Mouse (Mus musculus) limb, embryonic 14.5 days (tissue): ENCODE measurements around the gene Pin1. TPM values are rescaled to one million over a fixed set of nuclear protein-coding genes. Genes with fewer than 3 reads are reported as not detected.

Experiments
- ATAC-seq: fragments of 200-750 bp; cut with Nextera tagmentation; 2 replicates; pipeline ENCODE4 v1.8.0; 2017; ENCODE audit warnings: low read depth, moderate number of reproducible peaks, moderate TSS enrichment; ENCODE audit not compliant: low FRiP score
- DNase-seq: peaks from one replicate; pipeline ENCODE4 v3.0.0-alpha.2; 2015; ENCODE audit warnings: low spot score
- H3K27ac ChIP-seq: fragments of 300-500 bp; sonication (generic); replicated peaks from 2 replicates; pipeline ENCODE4 v1.5.1; 2014; ENCODE audit warnings: low read depth, mild to moderate bottlenecking, low read length, moderate library complexity, mixed read lengths
- H3K27me3 ChIP-seq: fragments of 300-500 bp; sonication (generic); 2 replicates; pipeline ENCODE4 v1.6.1; 2014; ENCODE audit warnings: low read length, mixed read lengths; ENCODE audit not compliant: control insufficient read depth, insufficient read depth
- H3K36me3 ChIP-seq: fragments of 300-500 bp; sonication (generic); 2 replicates; pipeline ENCODE4 v1.6.1; 2014; ENCODE audit warnings: mild to moderate bottlenecking, low read length, moderate library complexity, mixed read lengths; ENCODE audit not compliant: control insufficient read depth, insufficient read depth
- H3K4me1 ChIP-seq: fragments of 300-500 bp; sonication (generic); 2 replicates; pipeline ENCODE4 v1.6.1; 2014; ENCODE audit warnings: antibody characterized with exemption, low read length, mixed read lengths; ENCODE audit not compliant: control insufficient read depth, insufficient read depth
- H3K4me2 ChIP-seq: fragments of 300-500 bp; sonication (generic); replicated peaks from 2 replicates; pipeline ENCODE4 v1.6.1; 2014; ENCODE audit warnings: low read depth, mild to moderate bottlenecking, low read length, moderate library complexity; ENCODE audit not compliant: severe bottlenecking
- H3K4me3 ChIP-seq: fragments of 300-500 bp; sonication (generic); replicated peaks from 2 replicates; pipeline ENCODE4 v1.5.1; 2014; ENCODE audit warnings: low read length
- H3K9ac ChIP-seq: fragments of 300-500 bp; sonication (generic); 2 replicates; pipeline ENCODE4 v1.6.1; 2014; ENCODE audit warnings: mild to moderate bottlenecking, low read depth, low read length, moderate library complexity; ENCODE audit not compliant: severe bottlenecking
- H3K9me3 ChIP-seq: fragments of 300-500 bp; sonication (generic); 2 replicates; pipeline ENCODE4 v1.6.1; 2016; ENCODE audit warnings: low read length; ENCODE audit not compliant: control insufficient read depth
- POLR2A ChIP-seq: fragments of 200-500 bp; IDR thresholded peaks from 2 replicates; pipeline ENCODE4 v1.8.0; 2012; ENCODE audit warnings: inconsistent platforms, mild to moderate bottlenecking, moderate library complexity, borderline replicate concordance; ENCODE audit not compliant: insufficient read depth, insufficient read length; ENCODE audit errors: extremely low read depth
- WGBS: fragments of 180-500 bp; shearing (Covaris S2); extraction: QIAGEN DNeasy Blood & Tissue Kit; methylation state at CpG from one replicate; pipeline ENCODE4 v1.1.7; 2014; 5-methylcytosine and 5-hydroxymethylcytosine counted together
- polyA plus RNA-seq, 2 experiments: library from polyadenylated mRNA; depleted of rRNA in 1 of 2; stranded (reverse) in 1 of 2; unstranded in 1 of 2; fragments of >200 nt; fragmentation: Nextera tagmentation in 1 of 2; extraction: Ambion mirVana in 1 of 2; gene quantifications; 2 replicates each; pipeline versions ENCODE4 v1.2.1 to v1.2.3; 2012 to 2014

The Pin1 gene
- polyA plus RNA-seq, 2 experiments: 28.0 to 47.8 TPM

GRCm38 (mm10) chr9:20705420-20705819 lies 53.5 kb downstream of the Pin1 start:
- H3K36me3 ChIP-seq: no peaks in the 10 kb centered on the region
- no peak overlapping the region for H3K9ac ChIP-seq
- no peak for ATAC-seq
- H3K4me2 ChIP-seq: no peak overlapping the region
- H3K4me1 ChIP-seq: no peaks in the 10 kb centered on the region
- no peaks in the 10 kb centered on the region for H3K27me3 ChIP-seq
- DNase-seq: no peak
- H3K9me3 ChIP-seq: no peaks in the 10 kb centered on the region
- H3K27ac ChIP-seq: no peak overlapping the region
- no peak for TF ChIP-seq POLR2A
- no peak overlapping the region for H3K4me3 ChIP-seq

DNA sequence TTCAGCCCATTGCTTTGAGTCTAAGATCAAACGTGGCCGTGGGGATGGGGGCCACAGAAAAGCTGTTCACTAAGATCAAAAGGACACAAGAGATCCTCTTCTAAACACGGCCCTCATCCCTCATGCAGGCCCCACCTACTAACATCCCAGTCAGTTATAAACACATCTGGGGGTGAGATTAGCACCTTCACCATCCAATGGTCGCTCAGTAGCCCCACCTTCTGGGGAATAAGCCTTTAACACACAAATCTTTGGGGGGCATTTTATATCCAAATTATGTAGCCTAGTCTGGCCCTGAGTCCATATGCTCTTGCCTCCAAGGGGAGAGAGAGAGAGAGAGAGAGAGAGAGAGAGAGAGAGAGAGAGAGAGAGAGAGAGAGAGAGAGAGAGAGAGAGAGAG lies 54.1 kb downstream of the Pin1 start:
- DNase-seq (no peak), ATAC-seq (no peak)
- Histone ChIP-seq H3K9ac (no peak overlapping the region), H3K27ac (no peak overlapping the region), H3K4me1 (no peaks in the 10 kb centered on the region), H3K4me3 (no peak overlapping the region), H3K9me3 (no peaks in the 10 kb centered on the region), H3K4me2 (no peak overlapping the region), H3K27me3 (no peaks in the 10 kb centered on the region), H3K36me3 (no peaks in the 10 kb centered on the region)
- WGBS: 9% methylated on average over 4 of the region's 4 CpGs
- TF ChIP-seq POLR2A: no peak

GRCm38 (mm10) chr9:20710471-20710870 lies 58.6 kb downstream of the Pin1 start:
- Histone ChIP-seq H3K4me2 (no peak overlapping the region), H3K36me3 (no peaks in the 10 kb centered on the region), H3K9ac (no peak overlapping the region), H3K4me1 (no peaks in the 10 kb centered on the region), H3K27me3 (no peaks in the 10 kb centered on the region), H3K27ac (no peak overlapping the region), H3K4me3 (no peak overlapping the region), H3K9me3 (no peaks in the 10 kb centered on the region)
- 82% methylated on average over 3 of the region's 3 CpGs for WGBS
- DNase-seq: no peak
- TF ChIP-seq POLR2A: no peak
- no peak for ATAC-seq

DNA sequence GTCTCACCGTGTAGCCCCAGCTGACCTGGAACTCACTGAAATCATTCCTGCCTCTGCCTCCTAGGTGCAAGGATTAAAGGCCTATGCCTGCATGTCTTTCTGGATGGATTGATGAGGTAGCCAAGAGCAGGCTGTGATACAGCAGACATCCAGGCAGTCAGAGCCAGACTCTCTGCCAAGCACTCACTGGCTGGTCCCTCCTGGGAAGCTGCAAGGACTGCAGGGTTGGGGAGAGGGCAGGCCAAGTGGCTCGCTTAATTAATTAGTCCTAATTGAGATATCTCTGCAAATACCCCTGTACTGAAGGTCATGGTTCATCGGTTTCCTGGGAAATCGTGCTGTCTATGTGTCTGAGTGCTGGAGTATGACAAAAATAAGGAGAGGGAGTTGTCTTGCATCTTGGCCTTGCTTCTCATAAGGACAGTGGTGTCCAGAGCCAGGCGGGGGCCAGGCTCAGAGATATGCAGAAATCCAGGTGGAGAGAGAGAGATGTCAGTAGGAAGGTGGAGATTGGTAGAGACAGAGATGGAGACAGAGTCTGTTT lies 61.1 kb downstream of the Pin1 start:
- no peak overlapping the region for H3K4me3 ChIP-seq
- H3K9me3 ChIP-seq: no peaks in the 10 kb centered on the region
- H3K27ac ChIP-seq: no peak overlapping the region
- H3K4me2 ChIP-seq: no peak overlapping the region
- ATAC-seq (no peak), DNase-seq (no peak)
- no peaks in the 10 kb centered on the region for H3K36me3 ChIP-seq
- TF ChIP-seq POLR2A: no peak
- no peaks in the 10 kb centered on the region for H3K4me1 ChIP-seq
- WGBS: 66% methylated on average over 5 of the region's 5 CpGs
- H3K9ac ChIP-seq: no peak overlapping the region
- no peaks in the 10 kb centered on the region for H3K27me3 ChIP-seq

DNA sequence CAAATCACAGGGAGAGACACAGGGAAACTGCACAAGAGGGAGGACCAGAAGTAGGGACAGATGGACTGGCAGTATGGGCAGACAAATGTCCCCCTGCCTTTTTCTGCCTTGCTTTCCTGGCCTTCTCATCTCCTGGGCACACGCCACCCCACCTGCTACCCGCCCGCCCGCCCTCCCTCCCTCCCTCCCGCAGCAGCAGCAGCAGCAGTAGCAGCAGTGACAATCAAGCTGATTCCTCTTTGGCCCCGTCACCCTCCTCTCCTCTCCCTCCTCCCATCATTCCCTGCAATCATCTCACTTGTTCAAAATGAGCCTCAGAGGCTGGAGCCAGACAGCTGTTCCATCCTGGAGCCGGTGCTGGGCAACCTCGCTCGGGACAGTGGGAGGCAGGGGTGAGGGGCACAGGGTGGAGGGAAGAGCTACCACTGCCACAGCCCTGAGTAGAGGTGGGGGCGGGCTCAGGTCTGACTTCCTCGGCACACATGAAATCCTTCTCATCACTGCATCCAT lies 61.6 kb downstream of the Pin1 start:
- ATAC-seq: no peak
- WGBS: 40% methylated on average over 11 of the region's 11 CpGs

GRCm38 (mm10) chr9:20715332-20715731 lies 63.4 kb downstream of the Pin1 start:
- Histone ChIP-seq H3K4me2 (no peak overlapping the region), H3K9ac (no peak overlapping the region), H3K4me3 (no peak overlapping the region), H3K9me3 (no peaks in the 10 kb centered on the region), H3K36me3 (no peaks in the 10 kb centered on the region), H3K27ac (no peak overlapping the region), H3K4me1 (no peaks in the 10 kb centered on the region), H3K27me3 (no peaks in the 10 kb centered on the region)
- no peak for TF ChIP-seq POLR2A
- ATAC-seq: no peak
- WGBS: 69% methylated on average over 7 of the region's 7 CpGs
- no peak for DNase-seq

More for the DNA sequence above, 61.6 kb downstream of the Pin1 start:
- Histone ChIP-seq H3K9me3 (no peaks in the 10 kb centered on the region), H3K27ac (no peak overlapping the region), H3K27me3 (no peaks in the 10 kb centered on the region), H3K4me2 (no peak overlapping the region), H3K4me3 (no peak overlapping the region), H3K4me1 (no peaks in the 10 kb centered on the region), H3K36me3 (no peaks in the 10 kb centered on the region), H3K9ac (no peak overlapping the region)
- DNase-seq: no peak
- TF ChIP-seq POLR2A: no peak

Other genes starting within 250 kb of the Pin1 start
- gene Zfp26, start 191.9 kb upstream of the Pin1 start, polyA plus RNA-seq (2012; rRNA removed): 12.1 and 14.2 TPM in 2 replicates
- 23.3 and 25.9 TPM in 2 replicates for gene Zfp26, start 191.9 kb upstream of the Pin1 start, polyA plus RNA-seq (2014; fragmentation: Nextera tagmentation; extraction: Ambion mirVana)
- 12.0 and 17.4 TPM in 2 replicates for gene Zfp426, start 159.3 kb upstream of the Pin1 start, polyA plus RNA-seq (2012; rRNA removed)
- 24.1 and 25.5 TPM in 2 replicates for gene Zfp426, start 159.3 kb upstream of the Pin1 start, polyA plus RNA-seq (2014; fragmentation: Nextera tagmentation; extraction: Ambion mirVana)
- gene Zfp266, start 130.7 kb upstream of the Pin1 start, polyA plus RNA-seq (2012; rRNA removed): 43.1 and 43.5 TPM in 2 replicates
- 92.4 and 95.5 TPM in 2 replicates for gene Zfp266, start 130.7 kb upstream of the Pin1 start, polyA plus RNA-seq (2014; fragmentation: Nextera tagmentation; extraction: Ambion mirVana)
- gene Zfp846, start 70.8 kb upstream of the Pin1 start, polyA plus RNA-seq (2012; rRNA removed): 10.6 and 13.1 TPM in 2 replicates
- 18.2 and 20.0 TPM in 2 replicates for gene Zfp846, start 70.8 kb upstream of the Pin1 start, polyA plus RNA-seq (2014; fragmentation: Nextera tagmentation; extraction: Ambion mirVana)
- 229 and 475 TPM in 2 replicates for gene Ubl5, start 9.2 kb upstream of the Pin1 start, polyA plus RNA-seq (2012; rRNA removed)
- gene Ubl5, start 9.2 kb upstream of the Pin1 start, polyA plus RNA-seq (2014; fragmentation: Nextera tagmentation; extraction: Ambion mirVana): 347 and 354 TPM in 2 replicates
- 41.5 and 52.8 TPM in 2 replicates for gene Fbxl12, start 7.3 kb upstream of the Pin1 start, polyA plus RNA-seq (2012; rRNA removed)
- 11.9 and 12.9 TPM in 2 replicates for gene Fbxl12, start 7.3 kb upstream of the Pin1 start, polyA plus RNA-seq (2014; fragmentation: Nextera tagmentation; extraction: Ambion mirVana)
- 6.9 and 8.8 TPM in 2 replicates for gene Olfm2, start 94.3 kb downstream of the Pin1 start, polyA plus RNA-seq (2012; rRNA removed)
- gene Olfm2, start 94.3 kb downstream of the Pin1 start, polyA plus RNA-seq (2014; fragmentation: Nextera tagmentation; extraction: Ambion mirVana): 4.8 and 6.5 TPM in 2 replicates
- 5.5 and 6.7 TPM in 2 replicates for gene Col5a3, start 163.0 kb downstream of the Pin1 start, polyA plus RNA-seq (2012; rRNA removed)
- gene Col5a3, start 163.0 kb downstream of the Pin1 start, polyA plus RNA-seq (2014; fragmentation: Nextera tagmentation; extraction: Ambion mirVana): 3.2 and 4.5 TPM in 2 replicates
- gene Rdh8, start 166.4 kb downstream of the Pin1 start, polyA plus RNA-seq (2012; rRNA removed): not detected in 2 replicates
- gene Rdh8, start 166.4 kb downstream of the Pin1 start, polyA plus RNA-seq (2014; fragmentation: Nextera tagmentation; extraction: Ambion mirVana): not detected in 2 replicates
- 25.4 and 35.2 TPM in 2 replicates for gene A230050P20Rik, start 216.5 kb downstream of the Pin1 start, polyA plus RNA-seq (2012; rRNA removed)
- gene A230050P20Rik, start 216.5 kb downstream of the Pin1 start, polyA plus RNA-seq (2014; fragmentation: Nextera tagmentation; extraction: Ambion mirVana): 4.5 and 4.7 TPM in 2 replicates
- 3.1 and 4.0 TPM in 2 replicates for gene Angptl6, start 227.6 kb downstream of the Pin1 start, polyA plus RNA-seq (2012; rRNA removed)
- 2.4 and 4.3 TPM in 2 replicates for gene Angptl6, start 227.6 kb downstream of the Pin1 start, polyA plus RNA-seq (2014; fragmentation: Nextera tagmentation; extraction: Ambion mirVana)
- 147 and 175 TPM in 2 replicates for gene Ppan, start 236.1 kb downstream of the Pin1 start, polyA plus RNA-seq (2012; rRNA removed)
- gene Ppan, start 236.1 kb downstream of the Pin1 start, polyA plus RNA-seq (2014; fragmentation: Nextera tagmentation; extraction: Ambion mirVana): 79.8 and 82.7 TPM in 2 replicates
- gene Eif3g, start 246.5 kb downstream of the Pin1 start, polyA plus RNA-seq (2012; rRNA removed): 167 and 179 TPM in 2 replicates
- gene Eif3g, start 246.5 kb downstream of the Pin1 start, polyA plus RNA-seq (2014; fragmentation: Nextera tagmentation; extraction: Ambion mirVana): 287 and 289 TPM in 2 replicates